Mouse (Mus musculus) left cerebral cortex, postnatal 36 days (tissue): ENCODE data around the gene 2510039O18Rik. TPM values are rescaled to one million over a fixed set of nuclear protein-coding genes. Genes with fewer than 3 reads are reported as not detected.

ENCODE experiments used
- DNase-seq, 2 experiments: peaks; one replicate each; pipeline ENCODE4 v3.0.0; 2021 to 2022; ENCODE audit warnings: low spot score in 2 of 2, mixed read lengths in 1 of 2
- intact Hi-C: fragments of 180-260 bp; cut with DNase I; formaldehyde crosslinking; loops from one replicate; pipeline ENCODE4 v1.15.1; 2025
- total RNA-seq, 2 experiments: library from RNA; stranded (reverse); gene quantifications; 2 replicates each; pipeline ENCODE4 v1.2.3; 2021

The 2510039O18Rik gene
- total RNA-seq, 2 experiments from 2014 or later = 27.4 to 29.1 TPM

GRCm38 (mm10) chr4:147935904-147936303 lies 4.8 kb upstream of the 2510039O18Rik start:
- intact Hi-C loops = no loop called here

GRCm38 (mm10) chr4:147936331-147936954 lies 4.3 kb upstream of the 2510039O18Rik start, which contains the start of gene Plod1:
Plod1 (minus strand) TSS chr4:147936767.
- peak; percentile 70 to 72 for DNase-seq
- intact Hi-C loops = no loop called here

More at GRCm38 (mm10) chr4:147935904-147936303, 4.8 kb upstream of the 2510039O18Rik start:
- no peak for DNase-seq

- intact Hi-C loops = no loop called here
Observed at GRCm38 (mm10) chr4:147937021-147937420, 3.7 kb upstream of the 2510039O18Rik start.

GRCm38 (mm10) chr4:147937486-147937885 lies 3.2 kb upstream of the 2510039O18Rik start:
- no peak for DNase-seq
- intact Hi-C loops = no loop called here

More at GRCm38 (mm10) chr4:147937021-147937420, 3.7 kb upstream of the 2510039O18Rik start:
- DNase-seq = no peak

GRCm38 (mm10) chr4:147938148-147939096 lies 2.3 kb upstream of the 2510039O18Rik start:
- intact Hi-C loops = no loop called here
- no peak for DNase-seq

GRCm38 (mm10) chr4:147940111-147940510 lies 584 bp upstream of the 2510039O18Rik start:
- DNase-seq = peak in 1 of 2 experiments; percentile 23
- intact Hi-C loops = no loop called here

- DNase-seq = no peak
- intact Hi-C loops = no loop called here
Observed at GRCm38 (mm10) chr4:147941045-147942020, 638 bp downstream of the 2510039O18Rik start.

GRCm38 (mm10) chr4:147943005-147943404 lies 2.3 kb downstream of the 2510039O18Rik start:
- intact Hi-C loops = no loop called here
- DNase-seq = no peak

- DNase-seq = no peak
- intact Hi-C loops = no loop called here
Observed at GRCm38 (mm10) chr4:147947511-147947910, 6.8 kb downstream of the 2510039O18Rik start.

- no peak for DNase-seq
- intact Hi-C loops = loop anchor here (2.0 kb wide), 1 partner anchor 55 kb away; no protein-coding TSS in a partner anchor
Observed at GRCm38 (mm10) chr4:147953590-147953989, 12.9 kb downstream of the 2510039O18Rik start.

GRCm38 (mm10) chr4:147957141-147957540 lies 16.4 kb downstream of the 2510039O18Rik start:
- intact Hi-C loops = no loop called here
- no peak for DNase-seq

GRCm38 (mm10) chr4:147959881-147960831 lies 19.5 kb downstream of the 2510039O18Rik start:
- intact Hi-C loops = no loop called here
- DNase-seq = peak; percentile 28 to 45

- intact Hi-C loops = no loop called here
Observed at GRCm38 (mm10) chr4:147962781-147963180, 22.1 kb downstream of the 2510039O18Rik start.

GRCm38 (mm10) chr4:147963623-147964022 lies 22.9 kb downstream of the 2510039O18Rik start:
- intact Hi-C loops = no loop called here
- DNase-seq = no peak

More at GRCm38 (mm10) chr4:147962781-147963180, 22.1 kb downstream of the 2510039O18Rik start:
- no peak for DNase-seq

- no peak for DNase-seq
- intact Hi-C loops = no loop called here
Observed at GRCm38 (mm10) chr4:147965712-147966111, 25.0 kb downstream of the 2510039O18Rik start.

- no peak for DNase-seq
- intact Hi-C loops = no loop called here
Observed at GRCm38 (mm10) chr4:147968816-147969215, 28.1 kb downstream of the 2510039O18Rik start.

- DNase-seq = no peak
- intact Hi-C loops = no loop called here
Observed at GRCm38 (mm10) chr4:147969337-147969736, 28.6 kb downstream of the 2510039O18Rik start.

GRCm38 (mm10) chr4:147976237-147976636 lies 35.5 kb downstream of the 2510039O18Rik start:
- no peak for DNase-seq
- intact Hi-C loops = no loop called here
